Mouse (Mus musculus): Measurements from ENCODE around the gene Fgf3.
"Not testable (repeated sequence)": the region's sequence is repeated elsewhere in the genome, so short reads cannot be mapped to it uniquely, and the experiment has no call there.

Gene Fgf3

GRCm38 (mm10) chr7:144858702-144859101 lies 20.8 kb downstream of the Fgf3 start:
- DNase-seq (ENCODE audit: low spot score) = no peak

DNA sequence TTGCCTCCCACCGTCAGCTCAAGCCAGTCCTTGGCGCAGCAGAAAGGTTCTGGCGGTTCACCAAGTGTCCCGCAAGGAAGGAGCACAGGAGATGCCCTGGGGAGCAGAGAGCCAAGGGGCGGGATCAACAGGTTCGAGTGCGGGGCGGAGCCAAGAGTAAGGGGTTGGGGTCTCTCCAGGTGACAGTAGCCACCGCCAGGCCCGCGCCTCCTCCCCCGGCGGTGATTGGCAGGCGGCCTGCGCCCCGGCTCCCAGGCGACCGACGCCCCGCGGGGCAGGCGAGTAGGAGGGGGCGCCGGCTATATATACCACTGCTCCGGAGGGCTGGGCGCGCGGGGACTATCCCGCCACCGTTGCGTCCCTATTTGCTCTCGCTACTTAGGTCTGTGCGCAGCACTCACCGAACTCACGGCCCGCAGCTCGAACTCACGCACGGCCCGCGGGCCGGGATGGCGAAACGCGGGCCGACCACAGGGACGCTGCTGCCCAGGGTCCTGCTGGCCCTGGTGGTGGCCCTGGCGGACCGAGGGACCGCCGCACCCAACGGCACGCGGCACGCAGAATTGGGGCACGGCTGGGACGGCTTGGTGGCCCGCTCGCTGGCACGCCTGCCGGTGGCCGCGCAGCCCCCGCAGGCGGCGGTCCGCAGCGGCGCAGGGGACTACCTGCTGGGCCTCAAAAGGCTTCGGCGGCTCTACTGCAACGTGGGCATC lies 23.3 kb downstream of the Fgf3 start:
- DNase-seq (ENCODE audit: low spot score) = no peak

DNA sequence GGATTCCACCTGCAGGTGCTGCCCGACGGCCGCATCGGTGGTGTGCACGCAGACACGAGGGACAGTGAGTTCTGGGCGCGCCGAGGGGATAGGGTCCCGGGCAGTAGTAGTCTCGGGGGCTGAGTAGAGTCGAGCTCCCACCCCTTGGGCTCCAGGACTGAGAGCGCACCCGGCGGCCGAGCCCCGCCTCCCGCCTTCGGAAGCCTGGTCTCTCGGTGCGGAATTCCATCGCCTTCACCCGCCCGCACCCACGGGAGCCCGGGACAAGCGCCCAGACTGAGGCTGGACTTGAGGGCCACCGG lies 23.8 kb downstream of the Fgf3 start:
- DNase-seq (ENCODE audit: low spot score) = no peak

DNA sequence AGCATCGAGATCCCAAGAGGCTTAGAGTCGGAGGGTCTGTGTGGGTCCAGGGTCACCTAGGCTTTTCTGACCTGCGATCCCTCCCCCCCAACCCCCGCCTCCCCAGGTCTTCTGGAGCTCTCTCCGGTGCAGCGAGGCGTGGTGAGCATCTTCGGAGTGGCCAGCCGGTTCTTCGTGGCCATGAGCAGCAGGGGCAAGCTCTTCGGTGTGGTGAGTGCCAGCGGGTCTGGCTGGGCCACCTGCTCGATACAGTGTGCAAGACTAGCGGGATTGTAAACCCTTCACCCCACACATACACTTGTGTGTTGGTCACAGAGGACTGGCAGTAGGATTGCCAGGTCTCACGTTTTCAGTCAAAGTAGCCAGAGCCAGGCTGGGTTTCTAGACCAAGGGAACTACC lies 24.2 kb downstream of the Fgf3 start:
- DNase-seq (ENCODE audit: low spot score) = no peak

GRCm38 (mm10) chr7:144862712-144863111 lies 24.8 kb downstream of the Fgf3 start:
- no peak for DNase-seq (ENCODE audit: low spot score)

GRCm38 (mm10) chr7:144863196-144863595 lies 25.3 kb downstream of the Fgf3 start:
- DNase-seq (ENCODE audit: low spot score) = no peak

GRCm38 (mm10) chr7:144864160-144864670 lies 26.3 kb downstream of the Fgf3 start:
- DNase-seq (ENCODE audit: low spot score) = no peak

- DNase-seq (ENCODE audit: low spot score) = no peak
These were observed 29.3 kb downstream of the Fgf3 start for GRCm38 (mm10) chr7:144867161-144867560.

DNA sequence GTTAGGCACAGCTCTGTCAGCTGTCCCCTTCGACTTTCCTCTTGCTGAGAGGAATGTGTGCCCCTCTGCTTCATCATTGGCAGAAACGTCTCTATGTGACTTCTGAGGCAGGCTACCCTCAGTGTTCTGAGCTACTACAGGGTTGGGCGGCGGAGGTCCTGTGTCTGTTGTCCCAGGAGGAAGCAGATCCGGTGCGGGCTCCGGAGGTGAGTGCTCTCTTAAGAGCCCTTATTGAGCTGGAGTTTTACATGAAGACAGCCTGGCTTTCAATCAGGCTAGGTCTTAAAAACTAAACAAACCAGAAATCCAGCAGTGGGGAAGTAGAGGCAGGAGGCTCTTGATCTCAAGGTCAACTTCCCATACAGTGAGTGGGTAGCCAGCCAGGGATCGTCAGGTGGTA lies 29.7 kb downstream of the Fgf3 start:
- DNase-seq (ENCODE audit: low spot score) = no peak

GRCm38 (mm10) chr7:144872420-144872819 lies 34.5 kb downstream of the Fgf3 start:
- no peak for DNase-seq (ENCODE audit: low spot score)

GRCm38 (mm10) chr7:144873160-144873559 lies 35.3 kb downstream of the Fgf3 start:
- no peak for DNase-seq (ENCODE audit: low spot score)

DNA sequence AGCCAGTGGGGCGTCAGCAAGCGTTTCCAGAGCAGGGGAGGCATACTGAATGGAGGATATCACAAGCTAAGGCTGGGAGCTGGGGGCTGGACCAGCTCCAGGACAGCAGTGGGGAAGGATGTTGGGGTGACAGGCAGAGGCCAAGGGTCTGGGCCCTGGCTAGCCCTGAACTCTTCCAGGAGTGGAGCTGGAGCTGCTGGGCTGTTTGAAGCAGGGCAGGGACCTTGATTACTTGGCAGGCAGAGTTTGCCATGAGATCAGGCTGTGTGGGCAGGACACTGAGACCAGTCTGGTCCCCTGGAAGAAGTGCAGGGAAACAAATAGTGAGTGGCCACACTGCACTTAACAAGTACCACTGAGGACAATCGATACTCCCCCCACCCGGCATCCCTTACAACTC lies 36.3 kb downstream of the Fgf3 start:
- DNase-seq (ENCODE audit: low spot score) = no peak

- DNase-seq (ENCODE audit: low spot score) = no peak
These were observed 40.5 kb downstream of the Fgf3 start for GRCm38 (mm10) chr7:144878401-144878800.

GRCm38 (mm10) chr7:144883106-144883505 lies 45.2 kb downstream of the Fgf3 start:
- no peak for DNase-seq (ENCODE audit: low spot score)

GRCm38 (mm10) chr7:144887672-144888071 lies 49.8 kb downstream of the Fgf3 start:
- no peak for DNase-seq (ENCODE audit: low spot score)

DNA sequence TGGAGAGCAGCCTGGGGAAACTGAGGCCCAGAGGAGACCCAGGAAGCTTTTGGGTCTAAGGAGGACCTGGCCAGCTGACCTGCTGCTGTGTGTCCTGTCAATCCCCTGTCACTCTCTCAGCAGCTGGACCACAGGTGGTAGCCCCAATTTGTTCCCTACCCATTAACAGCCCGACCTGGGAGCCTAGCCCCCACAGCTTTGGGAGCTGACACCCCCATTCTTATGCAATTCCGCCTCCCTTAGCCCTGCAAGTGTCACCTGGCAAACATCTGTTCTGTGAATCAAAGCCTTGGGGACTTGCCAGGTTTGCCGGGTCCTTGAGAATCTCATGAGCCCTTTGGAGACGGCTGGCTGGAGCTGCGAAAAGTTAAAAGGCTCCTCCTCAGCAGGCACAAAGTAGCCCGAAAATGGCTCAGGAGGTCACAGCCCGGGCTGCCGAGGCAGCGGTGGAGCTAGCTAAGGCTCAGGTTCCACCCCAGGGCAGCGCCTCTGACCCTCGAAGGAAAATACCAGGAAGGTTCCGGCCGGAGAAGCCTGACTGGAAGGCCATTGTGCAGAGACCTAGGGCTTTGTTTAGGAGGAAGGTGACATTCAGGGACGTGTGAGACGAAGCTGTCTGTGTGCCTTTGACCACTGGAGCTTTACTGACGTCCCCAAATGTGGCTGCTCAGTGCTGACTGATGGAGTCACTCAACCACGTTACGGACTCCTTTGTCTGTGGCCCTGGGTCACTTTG lies 50.8 kb downstream of the Fgf3 start:
- no peak for DNase-seq (ENCODE audit: low spot score)

GRCm38 (mm10) chr7:144890661-144891060 lies 52.8 kb downstream of the Fgf3 start:
- not testable (repeated sequence) for DNase-seq (ENCODE audit: low spot score)

DNA sequence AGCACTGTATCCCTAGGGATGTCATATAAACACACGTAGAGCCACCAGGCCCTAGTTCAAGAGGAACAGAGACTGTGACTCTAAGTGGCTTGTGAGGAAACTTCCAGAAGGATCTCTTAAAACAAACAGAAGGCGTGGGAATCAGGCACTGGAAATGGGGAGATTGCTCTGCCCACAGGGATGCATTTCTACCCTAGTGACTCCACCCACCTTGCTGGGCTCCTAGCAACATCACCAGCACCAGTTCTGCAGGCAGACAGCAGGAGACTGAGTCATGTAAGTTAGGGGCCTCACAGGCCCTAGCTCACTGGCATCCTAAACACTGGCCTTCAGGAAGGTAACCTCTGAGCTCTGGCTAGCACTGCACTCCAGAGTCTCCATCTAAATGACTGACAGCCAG lies 54.0 kb downstream of the Fgf3 start:
- DNase-seq (ENCODE audit: low spot score) = no peak

GRCm38 (mm10) chr7:144892322-144892721 lies 54.4 kb downstream of the Fgf3 start:
- DNase-seq (ENCODE audit: low spot score) = no peak

All from lung, postnatal 25 days (tissue).